Mouse (Mus musculus) erythroblast, embryonic 14.5 days (primary cell): ENCODE results near the gene Gm12248.

Experiments used
- GATA1 ChIP-seq: IDR thresholded peaks from 2 replicates; pipeline ENCODE4 v1.6.1; 2012; ENCODE audit warnings: low read length, inconsistent platforms, mixed read lengths
- TAL1 ChIP-seq: IDR thresholded peaks from 3 replicates; pipeline ENCODE4 v1.6.1; 2012; ENCODE audit warnings: low read length, inconsistent platforms, mixed read lengths

DNA sequence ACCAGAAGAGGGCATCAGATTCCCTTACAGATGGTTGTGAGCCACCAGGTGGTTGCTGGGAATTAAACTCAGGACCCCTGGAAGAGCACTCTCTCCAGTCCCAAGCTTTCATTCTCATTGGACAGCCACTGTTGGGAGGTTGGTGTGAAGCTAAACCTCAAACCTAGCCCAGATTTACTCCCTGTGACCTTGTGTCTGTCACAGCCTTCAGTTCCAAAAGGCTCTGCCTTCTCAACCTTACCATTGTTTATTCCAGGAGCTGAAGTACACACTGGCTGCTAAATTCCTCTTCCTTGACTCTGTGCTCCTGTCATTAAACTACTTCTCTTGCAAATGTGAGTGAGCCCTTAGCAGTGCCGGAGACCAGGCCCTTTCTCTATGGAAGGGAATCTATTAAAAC, 64.0 kb downstream of the Gm12248 start:
- TF ChIP-seq GATA1, result no peak
- no peak for TF ChIP-seq TAL1
